Mouse (Mus musculus): ENCODE results near the gene Pabpn1l.

Gene Pabpn1l

DNA sequence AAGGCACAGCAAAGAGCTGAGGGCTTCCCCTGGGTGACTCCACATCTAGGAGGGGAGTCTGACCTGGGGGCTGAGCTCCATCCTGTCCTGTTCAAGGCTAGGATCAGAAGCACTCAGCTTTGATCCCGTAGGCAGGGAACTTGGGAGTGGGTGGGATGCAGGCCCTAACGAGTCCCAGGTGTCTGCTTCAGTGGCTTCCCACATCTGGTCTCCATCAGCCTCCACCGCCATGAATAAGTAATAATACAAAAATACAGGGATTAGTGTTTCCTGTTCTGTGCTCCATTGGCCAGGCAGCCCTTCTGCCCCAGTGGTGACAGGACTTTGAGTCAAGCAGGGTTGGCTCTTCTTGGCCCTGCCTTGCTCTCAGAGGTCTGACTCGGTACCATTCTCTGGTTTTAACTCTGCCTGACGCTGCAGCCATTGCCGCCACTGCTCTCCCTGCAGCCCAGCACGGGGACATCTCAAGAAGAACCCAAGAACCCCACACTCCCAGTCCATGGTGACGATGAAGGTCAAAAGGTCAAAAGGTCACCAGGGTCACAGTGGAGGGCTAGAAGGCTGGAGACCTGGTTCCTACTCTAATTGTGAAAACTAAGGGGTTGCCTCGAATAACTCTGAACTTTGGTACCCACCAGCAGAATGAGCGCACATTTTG is 35.7 kb upstream of the Pabpn1l start:
- TF ChIP-seq NANOG (IDR thresholded peaks at IDR 0.05; ENCODE audit: borderline replicate concordance, low read length) (no peak), POU5F1 (IDR thresholded peaks at IDR 0.05; ENCODE audit: borderline replicate concordance, low read length) (no peak), CTCF (conservative IDR thresholded peaks at IDR 0.05; ENCODE audit: low read length) (no peak)
- Histone ChIP-seq H3K4me3 (replicated peaks; ENCODE audit: low read length) (no peak overlapping the region), H3K36me3 (ENCODE audit: insufficient read depth, low read length) (no peaks in the 10 kb centered on the region), H3K9me3 (ENCODE audit: low read length) (no peaks in the 10 kb centered on the region), H3K4me1 (replicated peaks; ENCODE audit: low read depth, low read length) (peaks cover 12% of the 10 kb centered on the region), H3K27me3 (ENCODE audit: insufficient read depth, low read length) (no peaks in the 10 kb centered on the region; the same call in 1 of the 2 replicates)

DNA sequence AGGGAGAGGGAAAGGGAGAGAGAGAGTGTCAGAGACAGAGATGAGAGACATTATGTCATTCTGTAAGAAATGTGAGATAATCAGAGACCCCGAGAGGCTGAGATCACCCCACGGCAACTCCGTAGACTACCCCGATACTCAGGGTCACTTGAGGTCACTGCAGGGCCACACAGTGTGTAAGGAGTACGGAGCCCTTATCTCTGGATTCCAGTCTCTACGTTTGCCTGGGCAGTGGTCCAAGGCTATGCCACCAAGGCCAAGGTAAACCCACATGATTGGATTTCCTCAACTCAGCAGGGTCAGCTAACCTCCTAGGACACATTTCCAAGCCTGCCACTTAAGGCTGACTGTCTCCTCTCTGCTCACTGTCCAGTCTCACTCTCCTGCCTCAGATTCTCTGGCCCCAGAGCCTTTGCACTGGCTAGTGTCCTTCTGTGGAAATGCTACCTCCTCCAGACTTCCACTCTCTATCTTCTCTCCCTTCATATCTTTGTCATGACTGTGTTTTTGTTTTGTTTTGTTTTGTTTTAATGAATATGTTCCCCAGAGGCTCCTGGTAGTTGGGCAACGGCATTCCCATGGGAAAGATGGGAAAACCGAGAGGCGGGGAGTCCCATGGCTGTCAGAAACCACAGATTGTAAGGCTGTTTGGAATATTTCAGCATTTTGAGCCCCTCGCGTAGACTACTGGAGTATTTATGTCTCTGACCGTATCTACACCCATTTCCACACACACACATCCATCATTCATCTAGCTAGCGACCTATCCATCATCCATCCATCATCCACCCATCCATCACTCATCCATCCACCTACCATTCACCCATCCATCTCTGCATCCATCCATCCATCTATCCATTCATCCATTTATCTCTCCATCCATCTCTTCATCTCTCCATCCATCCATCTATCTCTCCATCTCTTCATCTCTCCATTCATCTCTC is 33.8 kb upstream of the Pabpn1l start:
- Histone ChIP-seq H3K4me1 (replicated peaks; ENCODE audit: low read depth, low read length) (peaks cover 21% of the 10 kb centered on the region), H3K9me3 (ENCODE audit: low read length) (no peaks in the 10 kb centered on the region), H3K27me3 (ENCODE audit: insufficient read depth, low read length) (no peaks in the 10 kb centered on the region; the same call in 1 of the 2 replicates), H3K4me3 (replicated peaks; ENCODE audit: low read length) (no peak overlapping the region), H3K36me3 (ENCODE audit: insufficient read depth, low read length) (no peaks in the 10 kb centered on the region)
- no peak for TF ChIP-seq POU5F1 (IDR thresholded peaks at IDR 0.05; ENCODE audit: borderline replicate concordance, low read length)
- TF ChIP-seq NANOG (IDR thresholded peaks at IDR 0.05; ENCODE audit: borderline replicate concordance, low read length): no peak
- no peak for TF ChIP-seq CTCF (conservative IDR thresholded peaks at IDR 0.05; ENCODE audit: low read length)

DNA sequence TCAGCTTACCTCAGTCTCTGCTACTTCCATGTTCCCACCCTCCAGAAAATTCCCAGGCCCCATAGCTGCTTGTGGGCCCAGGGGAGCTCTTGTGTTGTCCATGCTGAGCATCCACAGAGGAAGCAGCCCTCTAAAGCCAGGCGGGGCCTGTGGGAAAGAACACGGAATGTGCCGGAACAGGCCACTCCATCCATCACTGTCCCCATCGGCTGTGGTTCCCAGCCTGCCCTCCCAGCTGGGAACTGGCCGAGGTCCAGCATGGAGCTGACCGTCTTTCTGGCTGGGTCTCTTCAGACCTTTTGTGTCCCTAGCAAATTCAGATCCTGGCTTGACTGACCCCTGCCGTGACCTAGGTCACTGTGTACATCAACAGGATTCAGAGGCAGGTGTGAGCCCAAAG is 32.2 kb upstream of the Pabpn1l start:
- H3K4me1 ChIP-seq (replicated peaks; ENCODE audit: low read depth, low read length): peaks cover 17% of the 10 kb centered on the region
- TF ChIP-seq NANOG (IDR thresholded peaks at IDR 0.05; ENCODE audit: borderline replicate concordance, low read length) (no peak), POU5F1 (IDR thresholded peaks at IDR 0.05; ENCODE audit: borderline replicate concordance, low read length) (no peak), CTCF (conservative IDR thresholded peaks at IDR 0.05; ENCODE audit: low read length) (no peak)
- no peaks in the 10 kb centered on the region for H3K9me3 ChIP-seq (ENCODE audit: low read length)

DNA sequence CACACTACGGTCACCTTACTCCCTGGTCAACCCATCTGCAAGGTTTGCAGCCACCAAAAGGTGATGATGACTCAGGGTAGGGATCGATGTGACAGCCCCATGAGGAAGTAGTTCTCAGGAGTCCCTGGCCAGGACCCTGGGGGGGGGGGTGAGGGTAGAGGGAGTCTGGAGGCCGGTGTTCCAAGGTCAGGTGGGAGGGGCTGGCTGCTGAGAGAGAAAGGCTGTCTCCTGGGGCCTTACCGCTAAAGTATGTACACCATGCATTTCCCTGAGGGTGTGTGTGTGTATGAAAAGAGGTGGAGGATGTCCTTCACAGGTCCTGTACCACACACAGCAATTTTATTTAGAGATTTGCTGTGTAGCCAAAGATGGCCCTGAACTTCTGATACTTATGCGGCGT is 30.1 kb upstream of the Pabpn1l start:
- H3K4me1 ChIP-seq (replicated peaks; ENCODE audit: low read depth, low read length): peaks cover 14% of the 10 kb centered on the region
- H3K9me3 ChIP-seq (ENCODE audit: low read length): no peaks in the 10 kb centered on the region
- H3K4me3 ChIP-seq (replicated peaks; ENCODE audit: low read length): no peak overlapping the region
- no peaks in the 10 kb centered on the region for H3K36me3 ChIP-seq (ENCODE audit: insufficient read depth, low read length)
- peaks cover 6% of the 10 kb centered on the region; the same call in 1 of the 2 replicates for H3K27me3 ChIP-seq (ENCODE audit: insufficient read depth, low read length)
- TF ChIP-seq POU5F1 (IDR thresholded peaks at IDR 0.05; ENCODE audit: borderline replicate concordance, low read length): no peak
- no peak for TF ChIP-seq CTCF (conservative IDR thresholded peaks at IDR 0.05; ENCODE audit: low read length)
- TF ChIP-seq NANOG (IDR thresholded peaks at IDR 0.05; ENCODE audit: borderline replicate concordance, low read length): no peak

More for the DNA sequence above, 32.2 kb upstream of the Pabpn1l start:
- Histone ChIP-seq H3K4me3 (replicated peaks; ENCODE audit: low read length) (no peak overlapping the region), H3K27me3 (ENCODE audit: insufficient read depth, low read length) (peaks cover 6% of the 10 kb centered on the region; the same call in 1 of the 2 replicates), H3K36me3 (ENCODE audit: insufficient read depth, low read length) (no peaks in the 10 kb centered on the region)

DNA sequence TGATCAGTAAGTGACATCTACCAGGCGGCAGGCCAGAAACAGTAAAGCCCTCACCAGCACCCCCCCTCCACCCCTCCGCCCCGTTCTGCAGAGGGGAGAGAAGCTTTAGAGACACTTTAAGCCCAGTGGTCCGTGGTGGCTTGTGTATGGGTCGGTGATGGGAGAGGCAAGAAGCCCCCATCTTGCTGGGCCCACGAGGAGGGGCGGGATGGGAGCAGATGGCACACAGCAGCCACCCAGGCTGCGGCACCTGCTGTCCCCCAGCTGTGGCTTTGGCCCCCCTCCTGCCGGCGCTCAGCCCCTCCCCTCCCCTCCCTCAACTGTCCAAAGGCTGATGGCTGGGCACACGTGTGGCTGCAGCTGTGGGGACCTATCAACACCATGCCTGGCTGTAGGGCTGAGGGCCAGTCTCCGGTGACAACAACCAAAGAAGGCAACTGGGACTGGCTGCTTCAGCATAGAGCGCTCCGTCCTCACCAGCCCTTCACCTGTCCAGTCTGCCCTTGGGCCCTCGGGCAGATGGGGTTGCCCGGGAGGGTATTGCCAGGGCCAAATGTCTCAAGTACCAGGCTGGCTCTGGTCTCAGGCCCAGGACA is 28.9 kb upstream of the Pabpn1l start:
- H3K36me3 ChIP-seq (ENCODE audit: insufficient read depth, low read length): no peaks in the 10 kb centered on the region
- no peaks in the 10 kb centered on the region for H3K9me3 ChIP-seq (ENCODE audit: low read length)
- no peak overlapping the region for H3K4me3 ChIP-seq (replicated peaks; ENCODE audit: low read length)
- peaks cover 6% of the 10 kb centered on the region; the same call in 1 of the 2 replicates for H3K27me3 ChIP-seq (ENCODE audit: insufficient read depth, low read length)
- TF ChIP-seq CTCF (conservative IDR thresholded peaks at IDR 0.05; ENCODE audit: low read length) (no peak), POU5F1 (IDR thresholded peaks at IDR 0.05; ENCODE audit: borderline replicate concordance, low read length) (no peak), NANOG (IDR thresholded peaks at IDR 0.05; ENCODE audit: borderline replicate concordance, low read length) (no peak)
- H3K4me1 ChIP-seq (replicated peaks; ENCODE audit: low read depth, low read length): peaks cover 14% of the 10 kb centered on the region

DNA sequence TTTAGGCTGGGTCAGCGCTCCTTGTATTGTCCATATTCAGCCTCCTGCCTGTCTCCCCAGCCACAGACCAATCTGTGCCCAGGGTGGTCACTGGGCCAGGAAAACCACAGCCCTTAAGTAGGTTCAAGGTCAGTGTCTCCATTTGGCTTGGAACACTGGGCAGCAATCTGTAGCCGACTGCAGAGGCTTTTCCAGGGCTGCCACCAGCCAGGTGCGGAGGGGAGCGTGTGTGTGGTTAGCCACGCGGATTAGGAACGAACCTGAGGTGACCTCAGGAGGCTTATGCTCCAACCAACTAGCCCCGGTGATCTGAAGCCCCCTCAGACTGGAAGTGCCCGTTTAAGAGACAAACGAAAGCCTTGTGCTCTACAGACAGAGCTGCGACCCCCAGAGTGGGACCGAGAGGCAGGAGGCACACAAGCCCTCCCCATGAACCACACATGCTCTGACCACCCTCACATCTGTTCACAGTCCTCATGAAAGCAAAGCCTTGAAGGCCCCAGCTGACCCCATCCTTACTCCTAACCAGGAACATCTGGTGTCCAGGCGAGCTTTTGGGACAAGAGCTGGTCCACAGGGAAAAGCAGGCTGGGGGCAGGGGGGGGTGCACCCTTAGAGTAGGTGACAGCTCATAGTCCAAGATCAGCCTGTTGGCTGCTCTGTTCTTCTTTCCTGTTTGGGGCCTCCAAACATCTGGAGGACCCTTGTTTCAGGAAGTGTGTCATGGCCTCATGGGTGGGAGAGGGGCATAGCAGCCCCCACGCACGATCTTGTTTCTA is 25.8 kb upstream of the Pabpn1l start:
- Histone ChIP-seq H3K4me3 (replicated peaks; ENCODE audit: low read length) (no peak overlapping the region), H3K9me3 (ENCODE audit: low read length) (no peaks in the 10 kb centered on the region), H3K27me3 (ENCODE audit: insufficient read depth, low read length) (peaks cover 13% of the 10 kb centered on the region), H3K36me3 (ENCODE audit: insufficient read depth, low read length) (no peaks in the 10 kb centered on the region), H3K4me1 (replicated peaks; ENCODE audit: low read depth, low read length) (peaks cover 14% of the 10 kb centered on the region)
- TF ChIP-seq NANOG (IDR thresholded peaks at IDR 0.05; ENCODE audit: borderline replicate concordance, low read length) (no peak), POU5F1 (IDR thresholded peaks at IDR 0.05; ENCODE audit: borderline replicate concordance, low read length) (no peak), CTCF (conservative IDR thresholded peaks at IDR 0.05; ENCODE audit: low read length) (no peak)

DNA sequence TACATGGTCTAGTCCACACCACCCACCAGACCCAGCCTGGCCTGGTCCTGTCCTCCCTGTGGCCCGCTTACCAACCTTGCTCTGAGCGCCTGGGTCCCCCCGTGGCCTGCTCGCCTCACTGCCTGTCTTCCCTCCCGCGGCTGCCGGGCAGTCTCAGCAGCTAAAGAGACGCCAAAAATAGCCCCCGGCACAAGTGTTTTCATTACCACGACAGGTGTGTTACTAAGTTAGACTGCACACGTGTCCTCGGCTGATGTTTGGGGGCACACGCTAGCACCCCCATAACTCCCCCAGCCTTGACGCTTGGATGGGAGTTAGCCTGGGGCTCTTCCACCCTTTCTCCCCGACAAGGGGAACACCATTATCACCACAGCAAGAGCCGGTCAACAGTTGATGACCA is 23.8 kb upstream of the Pabpn1l start:
- H3K36me3 ChIP-seq (ENCODE audit: insufficient read depth, low read length): no peaks in the 10 kb centered on the region
- no peak overlapping the region for H3K4me3 ChIP-seq (replicated peaks; ENCODE audit: low read length)
- peaks cover 20% of the 10 kb centered on the region for H3K4me1 ChIP-seq (replicated peaks; ENCODE audit: low read depth, low read length)
- TF ChIP-seq POU5F1 (IDR thresholded peaks at IDR 0.05; ENCODE audit: borderline replicate concordance, low read length): no peak
- no peak for TF ChIP-seq CTCF (conservative IDR thresholded peaks at IDR 0.05; ENCODE audit: low read length)
- no peak for TF ChIP-seq NANOG (IDR thresholded peaks at IDR 0.05; ENCODE audit: borderline replicate concordance, low read length)
- peaks cover 13% of the 10 kb centered on the region for H3K27me3 ChIP-seq (ENCODE audit: insufficient read depth, low read length)
- H3K9me3 ChIP-seq (ENCODE audit: low read length): no peaks in the 10 kb centered on the region

Measured in E14TG2a.4 (cell line).